Mouse (Mus musculus) brain, embryonic 18.5 days (tissue): Measurements from ENCODE around the gene Ybx2.

Experiments used
- DNase-seq: peaks from one replicate; pipeline ENCODE4 v3.0.0-alpha.2; 2012; ENCODE audit warnings: low read depth, low spot score

Ybx2 gene

DNA sequence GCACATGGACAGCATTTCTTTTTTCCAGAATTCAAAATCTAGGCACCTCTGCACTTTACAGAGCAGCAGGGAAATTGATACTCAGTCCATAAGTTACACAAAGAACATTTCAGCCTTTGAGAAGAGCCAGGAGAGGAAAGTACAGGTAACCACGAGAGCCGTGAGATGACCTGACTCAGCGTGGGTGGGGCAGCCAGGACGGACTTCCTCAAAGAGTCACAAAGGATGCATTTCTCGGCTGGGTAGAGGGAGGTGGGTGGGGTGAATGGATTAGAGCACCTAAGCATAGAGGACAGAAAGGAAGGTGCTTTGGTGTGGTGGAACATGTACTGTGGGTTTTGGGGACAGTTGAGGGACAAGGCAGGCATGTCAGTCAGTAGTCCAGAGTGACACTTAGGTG, 26.2 kb downstream of the Ybx2 start:
- no peak for DNase-seq

DNA sequence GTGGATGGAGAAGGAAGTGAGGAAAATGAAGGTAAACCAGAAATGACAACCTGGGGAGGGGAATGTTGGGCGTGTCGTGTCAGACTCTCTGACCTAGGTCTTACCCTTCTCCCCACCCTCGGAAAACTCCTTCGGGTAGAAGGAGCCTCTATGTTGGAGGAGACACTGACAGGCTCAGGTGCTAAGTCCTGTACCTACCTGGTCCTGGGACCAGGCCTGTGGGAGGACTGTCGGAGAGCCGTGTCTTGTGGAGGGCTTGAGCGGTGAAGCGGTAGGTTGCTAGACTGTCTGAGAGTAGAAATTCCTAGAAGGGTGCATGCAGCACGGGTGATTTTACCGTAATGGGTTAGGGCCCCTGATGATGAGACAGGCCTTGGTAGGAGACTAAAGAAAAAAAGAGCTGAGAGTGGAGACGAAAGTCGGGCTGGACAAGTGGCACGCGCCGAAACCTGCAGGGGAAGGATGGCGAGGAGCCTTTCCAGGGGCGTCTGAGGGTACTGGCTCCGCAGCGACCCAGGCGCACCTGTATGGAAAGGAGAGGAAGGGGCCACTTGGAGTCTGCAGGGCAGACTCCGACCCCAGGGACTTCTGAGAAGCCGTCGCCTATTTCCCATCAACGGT, 29.2 kb downstream of the Ybx2 start, which contains the start of gene Cldn7:
Cldn7 (plus strand) TSS at position 130 of the 621 bp plus-strand sequence.
- no peak for DNase-seq

DNA sequence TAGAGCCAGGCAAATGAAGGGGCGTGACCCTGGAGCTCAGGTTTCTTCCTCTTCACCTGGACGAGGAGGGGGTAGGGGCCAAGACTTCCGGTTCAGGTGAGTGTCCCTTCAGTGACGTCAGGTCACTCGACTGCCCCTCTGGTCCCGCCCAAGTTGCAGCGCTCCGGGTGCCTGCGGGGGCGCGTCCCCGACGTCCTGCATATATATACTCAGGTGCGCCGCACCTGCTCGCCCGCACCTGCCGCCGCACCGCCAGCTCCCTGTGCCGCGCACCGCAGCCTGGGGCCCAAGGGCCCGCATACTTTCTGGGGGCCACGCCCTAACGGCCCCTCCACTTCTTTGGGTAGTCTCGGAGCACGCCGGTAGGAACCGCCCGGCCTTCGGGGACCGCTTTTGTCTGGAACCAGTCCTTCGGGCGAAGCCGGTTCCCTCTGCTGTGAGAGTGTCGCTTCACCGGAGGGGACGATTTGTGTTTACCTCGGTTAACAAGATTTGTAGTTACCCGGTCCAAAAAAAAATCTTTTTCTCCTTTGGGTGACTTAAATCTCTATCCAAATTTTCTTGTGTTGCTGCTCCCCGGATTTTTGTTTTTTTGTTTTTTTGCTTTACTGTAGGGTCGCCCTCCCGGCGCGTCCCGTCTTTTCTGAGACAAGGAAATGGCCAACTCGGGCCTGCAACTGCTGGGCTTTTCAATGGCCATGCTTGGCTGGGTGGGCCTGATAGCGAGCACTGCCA, 29.8 kb downstream of the Ybx2 start:
- DNase-seq, result no peak

DNA sequence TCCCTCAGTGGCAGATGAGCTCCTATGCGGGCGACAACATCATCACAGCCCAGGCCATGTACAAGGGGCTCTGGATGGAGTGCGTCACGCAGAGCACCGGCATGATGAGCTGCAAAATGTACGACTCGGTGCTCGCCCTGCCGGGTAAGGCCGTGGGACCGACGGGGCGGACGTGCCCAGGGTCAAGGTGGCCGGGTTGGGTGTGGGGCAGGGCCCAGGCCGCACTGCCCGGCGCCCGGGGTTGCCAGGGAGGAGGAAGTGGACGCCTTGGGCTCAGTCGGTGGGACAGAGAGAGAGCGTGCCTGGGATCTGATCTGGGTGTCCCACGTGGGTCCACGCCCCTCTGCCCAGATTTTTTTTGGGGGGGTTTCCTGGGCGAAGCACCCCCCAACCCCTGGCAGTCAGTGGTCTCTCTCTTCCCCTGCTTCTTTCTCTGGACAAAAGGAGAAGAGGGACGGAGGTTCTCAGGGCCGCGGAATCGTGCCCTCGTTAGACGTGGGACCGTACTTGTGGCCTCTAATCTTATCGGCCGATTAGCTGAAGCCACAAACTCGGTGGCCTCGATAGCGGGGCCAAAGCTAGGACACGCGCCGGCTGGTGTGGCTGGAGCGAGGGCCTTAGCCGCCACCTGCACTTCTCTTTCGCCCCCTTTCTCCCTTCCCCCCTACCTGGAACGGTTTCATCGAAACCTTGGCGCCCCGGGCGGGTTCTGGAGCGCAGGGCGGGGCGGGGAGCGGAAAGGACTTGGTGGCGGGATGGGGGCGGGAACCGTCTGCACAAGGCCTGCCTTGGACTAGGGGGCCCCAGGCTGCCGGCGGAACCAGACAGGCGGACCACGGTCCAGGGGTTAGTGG, 30.6 kb downstream of the Ybx2 start:
- DNase-seq, result no peak

DNA sequence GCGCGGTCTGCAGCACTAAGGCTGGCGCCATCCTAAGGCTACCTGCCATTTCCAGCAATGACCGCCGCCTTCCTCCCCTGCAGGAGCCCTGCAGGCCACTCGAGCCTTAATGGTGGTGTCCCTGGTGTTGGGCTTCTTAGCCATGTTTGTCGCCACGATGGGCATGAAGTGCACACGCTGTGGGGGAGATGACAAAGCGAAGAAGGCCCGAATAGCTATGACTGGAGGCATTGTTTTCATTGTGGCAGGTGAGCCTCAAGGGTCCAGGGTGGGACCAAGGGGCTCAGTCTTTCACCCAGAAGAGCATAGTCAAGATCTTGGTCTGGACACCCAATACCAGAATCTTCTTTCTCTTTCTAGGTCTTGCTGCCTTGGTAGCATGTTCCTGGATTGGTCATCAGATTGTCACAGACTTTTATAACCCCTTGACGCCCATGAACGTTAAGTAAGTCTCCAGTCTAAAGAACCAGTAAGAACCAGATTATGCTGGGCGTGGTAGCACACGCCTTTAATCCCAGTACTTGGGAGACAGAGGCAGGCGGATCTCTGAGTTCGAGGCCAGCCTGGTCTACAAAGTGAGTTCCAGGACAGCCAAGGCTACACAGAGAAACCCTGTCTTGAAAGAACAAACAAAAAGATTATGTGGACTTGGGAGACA, 31.4 kb downstream of the Ybx2 start:
- no peak for DNase-seq

DNA sequence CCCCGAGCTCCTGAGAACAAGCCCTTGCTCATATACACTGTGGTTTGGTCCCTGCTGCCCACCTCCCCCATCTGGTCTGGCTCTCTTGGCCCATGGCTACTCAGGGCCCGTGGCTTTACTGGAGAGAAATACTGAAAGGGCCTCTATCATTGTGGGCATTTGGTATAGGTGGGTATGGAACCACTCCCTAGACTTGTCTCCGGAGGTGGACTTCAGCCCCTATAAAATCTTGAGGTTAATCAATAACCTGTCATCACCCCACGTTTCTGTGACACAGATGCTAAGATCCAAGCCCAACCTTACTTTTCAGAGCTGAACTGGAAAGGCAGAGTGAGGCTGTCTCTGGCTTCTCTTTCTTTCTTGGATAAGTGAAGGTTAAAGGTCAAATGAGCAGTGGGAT, 33.2 kb downstream of the Ybx2 start:
- no peak for DNase-seq

DNA sequence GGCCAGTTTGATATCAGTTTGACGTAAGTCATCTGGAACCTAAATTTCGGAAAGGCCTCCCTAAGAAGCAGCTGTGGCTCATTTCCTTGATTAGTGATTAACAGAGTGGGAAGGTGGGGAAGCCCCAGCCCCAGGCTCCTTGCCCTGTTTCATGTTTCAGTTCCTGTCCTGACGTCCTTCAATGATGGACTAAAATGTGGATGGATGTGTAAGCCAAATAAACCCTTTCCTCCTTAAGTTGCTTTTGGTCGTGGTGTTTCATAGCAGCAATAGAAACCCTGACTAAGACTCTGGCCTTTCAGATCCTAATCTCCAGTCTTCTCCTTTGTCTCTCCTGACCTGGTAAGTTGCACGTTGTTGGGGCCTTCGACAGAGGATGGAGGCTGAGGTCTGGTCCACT, 34.6 kb downstream of the Ybx2 start:
- no peak for DNase-seq

DNA sequence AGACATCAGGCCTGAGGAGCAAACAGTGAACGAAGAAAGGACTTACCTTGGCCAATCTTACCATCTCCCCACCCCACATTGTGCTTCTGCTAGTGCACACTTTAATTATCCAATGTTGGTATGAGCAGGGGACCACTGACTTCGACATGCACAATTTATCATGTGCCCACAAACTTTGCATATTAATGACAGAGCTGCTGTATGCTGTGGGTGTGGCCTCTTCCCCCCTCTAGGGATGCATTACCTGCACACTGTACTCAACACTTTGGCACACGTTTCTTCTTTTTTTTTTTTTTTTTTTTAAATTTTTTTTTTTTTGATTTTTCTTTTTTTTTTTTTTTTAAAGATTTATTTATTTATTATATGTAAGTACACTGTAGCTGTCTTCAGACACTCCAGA, 35.2 kb downstream of the Ybx2 start:
- DNase-seq, result no peak

DNA sequence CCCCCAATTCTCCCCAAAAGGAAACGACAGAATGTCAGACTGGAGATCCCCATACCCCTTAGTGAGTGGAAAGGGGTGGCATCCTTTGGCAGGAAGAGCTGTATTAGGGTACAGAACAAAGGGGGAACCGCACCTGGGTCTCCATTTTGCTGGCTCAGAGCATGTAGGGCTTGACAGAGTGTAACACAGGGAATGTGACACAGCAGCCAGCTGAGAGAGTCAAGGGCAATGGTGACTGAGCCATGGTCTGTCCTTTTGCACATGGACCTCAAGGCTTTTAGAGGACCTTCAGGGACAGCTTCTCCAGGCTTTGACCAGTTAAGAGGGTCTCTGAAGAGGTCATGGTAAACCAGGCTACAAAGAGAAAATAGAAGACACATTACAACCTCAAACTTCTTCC, 39.3 kb downstream of the Ybx2 start:
- DNase-seq, result no peak

DNA sequence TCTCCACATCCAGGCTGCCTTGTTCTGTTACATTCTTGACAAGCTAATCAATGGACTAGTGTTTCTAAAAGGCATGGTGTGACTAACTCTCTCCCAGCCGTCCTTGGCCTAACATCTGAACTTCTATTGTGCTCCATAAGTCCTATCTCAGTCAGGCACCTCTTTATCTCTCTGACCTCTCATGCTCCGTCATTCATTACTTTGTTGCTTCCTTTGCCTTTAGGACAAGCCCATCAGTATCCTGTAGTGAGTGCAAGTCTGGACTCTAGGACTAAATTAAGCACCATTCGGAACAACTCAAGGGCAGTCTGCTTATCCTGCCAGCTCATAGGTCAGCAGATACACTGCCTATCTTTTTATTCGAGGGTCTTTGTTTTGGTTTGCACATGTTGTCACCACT, 40.7 kb downstream of the Ybx2 start:
- no peak for DNase-seq

DNA sequence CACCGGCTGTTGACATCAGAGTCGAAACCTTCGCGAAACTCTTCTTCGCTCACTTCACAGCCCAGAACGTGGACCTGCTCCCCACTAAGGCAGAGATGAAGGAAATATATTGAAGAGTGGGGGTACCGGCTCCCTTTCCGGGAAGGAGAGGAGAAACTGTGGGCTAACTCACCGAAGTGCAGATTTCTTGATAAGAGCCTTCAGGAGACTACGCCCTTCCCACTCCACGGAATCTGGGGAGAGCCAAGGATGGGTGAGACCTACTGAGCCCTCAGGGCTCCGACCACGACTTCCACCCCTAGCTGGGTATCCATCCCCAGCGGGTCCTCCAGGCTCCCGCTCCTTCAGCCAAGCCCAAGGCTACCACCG, 44.2 kb downstream of the Ybx2 start:
- no peak for DNase-seq

DNA sequence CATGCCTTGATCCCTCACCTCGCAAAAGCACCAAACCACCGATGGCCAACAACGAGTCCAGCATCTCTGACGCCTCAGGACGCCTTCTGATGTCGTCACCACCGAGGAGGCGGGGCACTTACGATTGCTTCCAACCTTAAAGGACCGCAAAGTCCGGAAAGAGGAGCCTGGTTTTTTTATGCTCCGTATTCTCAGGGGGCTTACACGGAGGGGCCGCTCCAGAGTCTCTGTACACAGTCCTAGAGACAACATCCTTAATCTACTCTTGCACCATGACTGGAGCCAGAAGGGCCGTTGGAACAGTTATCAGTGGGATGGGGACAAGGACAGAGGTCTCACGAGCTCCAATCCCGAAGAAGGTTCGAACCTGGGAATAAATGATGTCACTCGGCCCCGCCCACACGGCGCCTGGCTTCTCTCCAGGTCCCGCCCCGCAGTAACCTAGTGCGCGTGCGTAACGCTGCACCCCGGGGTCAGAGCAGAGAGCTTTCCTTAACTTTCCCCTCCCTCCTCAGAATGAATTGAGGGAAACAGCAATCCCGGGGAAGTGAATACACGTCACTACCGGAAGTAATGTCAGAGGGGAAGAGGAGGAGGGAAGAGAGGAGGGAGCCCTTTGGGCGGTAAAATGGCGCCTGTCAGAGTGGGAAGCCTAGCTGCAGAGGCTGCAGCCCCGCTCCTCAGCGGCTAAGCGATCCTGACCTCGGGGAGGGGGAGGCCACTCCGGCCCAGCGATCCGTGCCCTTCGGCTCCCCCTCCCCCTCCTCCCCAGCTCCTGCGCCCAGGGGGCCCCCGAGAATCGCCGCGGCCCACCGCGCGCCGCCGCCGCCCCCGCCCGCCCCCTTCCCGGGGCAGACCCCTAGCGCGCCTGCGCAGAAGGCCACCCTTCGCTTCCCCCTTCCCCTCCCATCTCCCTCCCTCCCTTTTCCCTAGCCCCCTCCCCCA, 44.9 kb downstream of the Ybx2 start:
- DNase-seq, result peak; percentile 99

DNA sequence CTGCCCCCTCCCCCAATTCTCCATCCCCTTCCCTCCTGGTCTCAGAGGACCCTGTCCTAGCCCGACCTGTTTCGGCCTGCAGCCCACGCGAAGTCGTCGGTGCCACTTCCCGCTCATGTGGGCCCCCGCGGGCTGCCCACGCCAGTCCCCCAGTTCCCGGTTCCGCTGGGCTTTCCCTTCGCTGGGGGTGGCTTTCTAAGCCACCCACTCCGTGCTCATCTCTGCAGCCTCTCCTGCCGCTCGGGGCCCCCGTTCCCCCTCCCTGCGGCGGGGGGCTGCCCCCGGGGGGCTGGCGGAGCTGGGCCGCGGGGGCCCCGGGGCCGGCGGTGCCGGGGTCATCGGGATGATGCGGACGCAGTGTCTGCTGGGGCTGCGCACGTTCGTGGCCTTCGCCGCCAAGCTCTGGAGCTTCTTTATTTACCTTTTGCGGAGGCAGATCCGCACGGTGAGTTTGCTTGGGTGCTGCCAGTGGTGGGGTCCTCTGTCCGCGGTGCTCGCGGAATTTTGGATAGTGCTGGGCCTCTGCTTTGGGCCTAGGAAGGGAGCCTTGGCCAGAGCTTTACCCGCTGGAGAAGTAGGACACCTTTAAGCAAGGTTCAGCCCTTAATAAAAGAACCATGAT, 45.7 kb downstream of the Ybx2 start, which contains the start of gene Ctdnep1:
Ctdnep1 (plus strand) TSS at position 16 of the 622 bp plus-strand sequence.
- no peak for DNase-seq

DNA sequence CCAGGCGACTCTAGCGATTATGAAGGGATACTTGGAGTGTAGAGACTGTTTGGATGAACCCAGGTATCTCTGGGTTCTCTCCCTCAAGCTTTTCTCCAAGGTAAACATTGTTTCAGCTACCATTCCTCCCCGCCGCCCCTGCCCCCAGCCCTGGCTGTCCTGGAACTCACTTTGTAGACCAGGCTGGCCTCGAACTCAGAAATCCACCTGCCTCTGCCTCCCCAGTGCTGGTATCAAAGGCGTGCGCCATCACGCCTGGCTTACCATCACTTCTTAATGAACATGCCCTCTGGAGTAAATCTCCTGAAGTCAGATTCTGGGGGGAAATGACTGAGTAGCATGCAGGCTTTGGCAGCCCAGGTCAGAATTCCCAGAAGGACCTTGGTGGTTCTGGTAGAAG, 46.6 kb downstream of the Ybx2 start, which contains the start of gene Elp5:
Elp5 (minus strand) TSS at position 293 of the 400 bp plus-strand sequence.
- no peak for DNase-seq

DNA sequence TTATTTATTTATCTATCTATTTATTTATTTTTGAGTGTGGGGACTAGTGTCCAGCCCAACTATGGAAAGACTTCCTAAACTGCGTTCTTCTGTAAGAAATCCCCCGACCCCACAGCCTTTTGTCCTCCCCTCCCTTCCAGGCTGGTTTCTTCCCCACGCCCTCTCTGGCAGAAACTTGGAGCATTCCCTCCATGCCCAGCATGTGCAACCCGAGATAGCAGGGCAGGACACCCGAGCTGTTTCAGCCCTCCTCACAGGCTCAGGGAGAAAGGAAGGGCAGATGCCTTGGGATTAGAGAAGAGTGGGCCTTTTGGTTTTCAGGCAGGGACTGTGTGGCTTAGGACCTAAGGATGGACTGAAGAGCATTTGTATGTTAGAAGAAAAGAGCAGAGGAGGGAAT, 47.3 kb downstream of the Ybx2 start:
- DNase-seq, result no peak

DNA sequence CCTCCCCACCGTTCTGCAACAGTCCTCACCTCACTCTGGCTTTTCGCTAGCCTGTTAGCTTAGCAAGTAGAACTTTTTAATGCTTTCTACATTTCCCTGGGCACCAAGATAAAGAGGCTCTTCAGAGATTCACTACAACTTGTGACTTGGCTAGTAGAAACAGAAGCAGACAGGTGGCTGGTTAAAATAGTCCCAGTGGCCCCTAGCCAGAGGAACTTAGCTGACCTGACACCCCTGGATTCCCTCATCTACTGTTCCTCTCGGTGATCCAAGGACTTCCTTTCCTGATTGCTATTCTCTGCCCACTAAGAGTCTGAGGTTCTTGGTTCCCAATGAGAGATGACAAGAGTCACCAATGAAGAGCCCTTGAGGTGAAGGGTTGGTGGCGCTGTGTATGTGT, 47.8 kb downstream of the Ybx2 start:
- no peak for DNase-seq

DNA sequence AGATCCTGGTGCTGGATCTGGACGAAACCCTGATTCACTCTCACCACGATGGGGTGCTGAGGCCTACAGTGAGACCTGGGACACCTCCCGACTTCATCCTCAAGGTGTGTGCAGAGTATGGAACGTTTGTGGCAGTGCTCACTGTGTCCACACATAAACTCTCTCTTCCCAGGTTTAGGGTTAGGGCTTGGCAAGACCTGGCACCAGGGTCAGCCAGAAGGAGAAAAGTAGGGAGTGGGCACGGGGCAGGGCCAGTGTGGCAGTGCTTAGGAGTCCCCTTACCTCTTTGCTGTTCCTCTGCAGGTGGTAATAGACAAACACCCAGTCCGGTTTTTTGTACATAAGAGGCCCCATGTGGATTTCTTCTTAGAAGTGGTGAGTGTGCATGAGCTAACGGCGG, 48.8 kb downstream of the Ybx2 start:
- DNase-seq, result no peak

DNA sequence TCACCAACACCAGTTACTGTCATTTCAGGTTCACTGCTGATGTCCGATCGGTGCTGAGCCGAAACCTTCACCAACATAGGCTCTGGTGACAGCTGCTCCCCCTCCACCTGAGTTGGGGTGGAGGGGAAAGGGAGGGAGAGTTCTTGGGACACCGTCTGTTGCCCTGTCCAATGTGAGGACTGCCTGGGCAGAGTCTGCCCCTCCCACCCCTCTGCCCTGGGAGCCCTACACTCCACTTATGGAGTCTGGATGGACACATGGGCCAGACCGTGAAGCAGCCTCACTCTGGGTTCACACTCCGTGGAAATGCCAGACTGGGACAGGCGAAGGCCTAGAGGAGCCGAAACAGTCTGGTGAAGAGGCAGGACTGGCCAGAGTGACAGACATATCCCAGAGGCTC, 54.4 kb downstream of the Ybx2 start:
- no peak for DNase-seq
